ENCODE assay signal across 10 mouse cellular contexts in genomic region chr1:179582021-179582433, GRCm38 (mm10). TPM values are rescaled to one million over a fixed set of nuclear protein-coding genes. Genes with fewer than 3 reads are reported as not detected.
DNase-seq lines count a peak whose midpoint lies in the region; ATAC-seq and TF ChIP-seq lines count a peak whose summit lies in the region.
"Had no signal": no experiment of that assay in that cellular context is flagged by ENCODE, and none has a peak within 500 bp of the region (broad histone marks: within the 10 kb centered on the region; RNA-seq: fewer than 3 reads in every experiment).

No protein-coding gene starts in this region.

- intact Hi-C loops in gastrocnemius, postnatal 14 days (cut with DNase I; ENCODE audit: low total_unique reads), result no loop called here

- 33% methylated on average over 6 of the region's 6 CpGs for WGBS in kidney, adult 2 months
- 21% methylated on average over 6 of the region's 6 CpGs for WGBS in liver, embryonic 16.5 days (ENCODE audit: insufficient replicate concordance)

- no peak for TF ChIP-seq CTCF in kidney, adult 2 months (conservative IDR thresholded peaks at IDR 0.05; ENCODE audit: insufficient read depth, insufficient read length, low read depth, low read length)

- no peaks in the 10 kb centered on the region for H3K9me3 ChIP-seq in liver, embryonic 16.5 days (replicated peaks; ENCODE audit: control insufficient read depth, low read length)

- no peak for TF ChIP-seq POLR2A in kidney, adult 2 months (IDR thresholded peaks at IDR 0.05; ENCODE audit: low read depth, low read length)

- H3K4me1 ChIP-seq in kidney, adult 2 months (ENCODE audit: control insufficient read depth, insufficient read depth, low read length), result peaks cover 12% of the 10 kb centered on the region
- peaks cover 21% of the 10 kb centered on the region for H3K4me1 ChIP-seq in liver, embryonic 16.5 days (ENCODE audit: control insufficient read depth, low read depth, low read length)

- H3K4me2 ChIP-seq in liver, embryonic 16.5 days (ENCODE audit: low read depth, low read length), result no peak overlapping the region; the same call in 1 of the 2 replicates

- no peaks in the 10 kb centered on the region for H3K36me3 ChIP-seq in kidney, adult 2 months (ENCODE audit: control insufficient read depth, insufficient read depth, low read length)
- no peaks in the 10 kb centered on the region for H3K36me3 ChIP-seq in liver, embryonic 16.5 days (ENCODE audit: control insufficient read depth, insufficient read depth)

- peak; percentile 35; the same call in 1 of the 2 replicates for ATAC-seq in liver, embryonic 16.5 days (ENCODE audit: low read depth)
- ATAC-seq in CD4-positive, CD25-positive, alpha-beta regulatory T cell, adult 4 months, result no peak

- no peak overlapping the region for H3K4me3 ChIP-seq in kidney, adult 2 months (ENCODE audit: insufficient read depth, low read depth, low read length)
- H3K4me3 ChIP-seq in liver, embryonic 16.5 days (ENCODE audit: low read depth, low read length), result no peak overlapping the region

- H3K9ac ChIP-seq in liver, embryonic 16.5 days (ENCODE audit: low read depth, low read length), result no peak overlapping the region

- peak; percentile 27 to 37 for DNase-seq in gastrocnemius, adult 8-10 months (ENCODE audit: low spot score in 2 of 2)
- DNase-seq in gastrocnemius, postnatal 4 days (ENCODE audit: low spot score in 2 of 2), result no peak
- peak; percentile 31 for DNase-seq in gastrocnemius, postnatal 14 days
- DNase-seq in kidney, adult 2 months, result peak; percentile 49
- no peak for DNase-seq in cerebellum, adult 9-10 months
- DNase-seq in cerebellum, adult 11-12 months, result no peak
- DNase-seq: right cerebral cortex, postnatal 4 days had no signal

- no peak overlapping the region for H3K27ac ChIP-seq in kidney, adult 2 months (ENCODE audit: insufficient read depth, low read depth, low read length)
- no peak overlapping the region for H3K27ac ChIP-seq in liver, embryonic 16.5 days (ENCODE audit: low read length)

- no peaks in the 10 kb centered on the region for H3K27me3 ChIP-seq in kidney, adult 2 months (replicated peaks; ENCODE audit: control insufficient read depth, insufficient read depth, low read length)
- no peaks in the 10 kb centered on the region for H3K27me3 ChIP-seq in liver, embryonic 16.5 days (ENCODE audit: control insufficient read depth, insufficient read depth, low read depth, low read length)
- H3K27me3 ChIP-seq: CH12.LX had no signal

RNA-seq across cellular contexts. Expression of gene Cnst, which starts 35.9 kb away (rescaled TPM):
- total RNA-seq in gastrocnemius, adult 8-10 months (2022), result 10 to 100 TPM; 29.5 to 38.6 (median 33.9) TPM
- 10 to 100 TPM; 33.5 to 36.4 TPM for total RNA-seq in gastrocnemius, postnatal 4 days (2021)
- 10 to 100 TPM; 23.4 to 25.9 TPM for total RNA-seq in gastrocnemius, postnatal 14 days (2021)
- 11.1 and 11.6 TPM in 2 replicates for polyA plus RNA-seq in kidney, adult 2 months (2012; rRNA removed)
- polyA plus RNA-seq in liver, embryonic 16.5 days (2015; fragmentation: Nextera tagmentation; extraction: Ambion mirVana), result 11.6 and 11.8 TPM in 2 replicates
- 10 to 100 TPM; 15.5 to 22.3 TPM for polyA plus RNA-seq in CD4-positive, CD25-positive, alpha-beta regulatory T cell, adult 4 months (2017; shearing (Covaris generic))

RNA-seq across cellular contexts. Expression of gene Tfb2m, which starts 36.0 kb away (rescaled TPM):
- total RNA-seq in gastrocnemius, adult 8-10 months (2022), result 10 to 100 TPM; 43.9 to 55.9 (median 46.5) TPM
- 10 to 100 TPM; 16.1 to 19.5 TPM for total RNA-seq in gastrocnemius, postnatal 4 days (2021)
- 10 to 100 TPM; 26.0 to 27.7 TPM for total RNA-seq in gastrocnemius, postnatal 14 days (2021)
- polyA plus RNA-seq in kidney, adult 2 months (2012; rRNA removed), result 14.9 and 18.8 TPM in 2 replicates
- polyA plus RNA-seq in liver, embryonic 16.5 days (2015; fragmentation: Nextera tagmentation; extraction: Ambion mirVana), result 7.7 and 10.0 TPM in 2 replicates
- polyA plus RNA-seq in CD4-positive, CD25-positive, alpha-beta regulatory T cell, adult 4 months (2017; shearing (Covaris generic)), result 10 to 100 TPM; 29.1 to 33.3 TPM

Comparison
In these comparisons a context has a peak if more than half of its experiments do, and no peak if none do; other contexts are left out.
1. DNase-seq: peak in gastrocnemius, adult 8-10 months (2 of 2), gastrocnemius, postnatal 14 days (single experiment) and kidney, adult 2 months (single experiment); none in gastrocnemius, postnatal 4 days (0 of 2), cerebellum, adult 9-10 months (single experiment) and cerebellum, adult 11-12 months (single experiment).